Mouse (Mus musculus) megakaryocyte, embryonic 14.5 days (primary cell): ENCODE data around the gene Foxa1. TPM values are rescaled to one million over a fixed set of nuclear protein-coding genes. Genes with fewer than 3 reads are reported as not detected.

Experiments
- H3K27me3 ChIP-seq: replicated peaks from 2 replicates; pipeline ENCODE3; 2012; ENCODE audit warnings: inconsistent platforms
- H3K36me3 ChIP-seq: replicated peaks from 2 replicates; pipeline ENCODE3; 2012; ENCODE audit warnings: low read length, inconsistent platforms, mixed read lengths
- H3K4me1 ChIP-seq: 2 replicates; pipeline ENCODE4 v1.6.1; 2012; ENCODE audit warnings: inconsistent platforms
- H3K4me3 ChIP-seq: replicated peaks from 2 replicates; pipeline ENCODE3; 2012; ENCODE audit warnings: moderate library complexity, mild to moderate bottlenecking, inconsistent platforms
- H3K9me3 ChIP-seq: 2 replicates; pipeline ENCODE4 v1.6.1; 2012; ENCODE audit warnings: inconsistent platforms
- FLI1 ChIP-seq: IDR thresholded peaks from 2 replicates; pipeline ENCODE4 v1.6.1; 2012; ENCODE audit warnings: low read length, inconsistent platforms, mixed read lengths
- GATA1 ChIP-seq: IDR thresholded peaks from 3 replicates; pipeline ENCODE4 v1.6.1; 2012; ENCODE audit warnings: mixed read lengths, low read length, inconsistent platforms, borderline replicate concordance
- polyA plus RNA-seq: library from polyadenylated mRNA; stranded (reverse); fragments of >175 nt; gene quantifications from 2 replicates; pipeline ENCODE4 v1.2.3, GENCODE M21; 2012; ENCODE audit warnings: low replicate concordance; ENCODE audit not compliant: insufficient read depth

Foxa1 gene
- polyA plus RNA-seq, 1 experiment = not detected

DNA sequence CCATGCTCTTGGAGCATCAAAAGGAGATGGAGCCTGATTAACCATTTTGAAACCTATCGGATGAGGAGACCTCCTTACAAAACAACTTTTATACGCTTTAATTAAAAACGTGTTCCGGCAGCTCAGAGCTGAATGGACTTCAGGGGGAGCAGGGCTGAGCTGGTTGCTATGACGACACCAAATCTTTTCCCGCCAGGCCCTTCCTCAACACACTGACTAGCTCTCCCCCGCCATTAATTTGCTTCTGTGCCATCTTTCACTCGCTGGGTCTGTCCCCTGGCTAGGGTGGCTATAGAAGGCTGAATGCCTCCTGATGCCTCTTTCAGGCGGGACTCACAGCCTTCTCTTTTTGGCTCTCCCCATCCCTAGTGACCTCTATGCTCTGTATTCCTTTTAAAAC, 16.2 kb downstream of the Foxa1 start:
- TF ChIP-seq FLI1 (no peak), GATA1 (no peak)
- peaks cover 44% of the 10 kb centered on the region for H3K27me3 ChIP-seq
- H3K9me3 ChIP-seq = no peaks in the 10 kb centered on the region
- no peaks in the 10 kb centered on the region for H3K36me3 ChIP-seq
- no peaks in the 10 kb centered on the region for H3K4me1 ChIP-seq
- no peak overlapping the region for H3K4me3 ChIP-seq

- peaks cover 24% of the 10 kb centered on the region for H3K27me3 ChIP-seq
- H3K4me3 ChIP-seq = no peak overlapping the region
- no peaks in the 10 kb centered on the region for H3K4me1 ChIP-seq
- no peaks in the 10 kb centered on the region for H3K36me3 ChIP-seq
- H3K9me3 ChIP-seq = no peaks in the 10 kb centered on the region
- no peak for TF ChIP-seq GATA1
Observed at GRCm38 (mm10) chr12:57528335-57528734, 18.4 kb downstream of the Foxa1 start.

DNA sequence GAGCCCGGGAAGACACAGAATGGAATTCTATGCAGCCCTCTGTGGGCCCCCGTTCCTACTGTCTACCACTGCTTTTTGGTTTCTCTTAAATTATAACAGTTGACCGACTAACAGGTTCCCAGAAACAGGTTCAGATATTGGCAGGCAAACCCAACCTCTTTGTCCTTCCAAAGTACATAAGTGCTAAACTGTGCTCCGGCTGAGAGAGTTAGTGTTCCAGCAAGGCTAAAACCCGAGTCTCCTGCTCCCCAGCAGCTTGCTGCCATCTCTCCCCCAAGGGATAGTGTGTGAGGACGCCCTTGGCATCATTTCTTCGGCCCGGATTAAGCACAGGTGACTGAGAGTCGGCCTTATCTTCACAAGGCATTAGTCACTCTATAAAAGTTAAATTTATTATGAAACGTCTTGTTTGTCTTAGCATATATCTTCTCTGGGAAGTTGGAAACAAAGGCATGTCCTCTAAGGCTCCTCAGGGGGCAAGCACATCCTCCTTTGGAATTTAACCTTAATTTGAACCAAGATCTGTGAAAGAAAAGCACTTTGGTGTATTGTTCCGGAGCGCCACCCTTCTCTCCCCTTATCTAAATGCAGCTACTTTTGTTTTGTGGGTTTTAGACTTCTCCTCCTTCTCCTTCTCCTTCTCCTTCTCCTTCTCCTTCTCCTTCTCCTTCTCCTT, 30.9 kb downstream of the Foxa1 start:
- TF ChIP-seq FLI1 = no peak
- TF ChIP-seq GATA1 = no peak
- no peaks in the 10 kb centered on the region for H3K36me3 ChIP-seq
- H3K9me3 ChIP-seq = no peaks in the 10 kb centered on the region
- no peaks in the 10 kb centered on the region for H3K27me3 ChIP-seq
- no peak overlapping the region for H3K4me3 ChIP-seq
- H3K4me1 ChIP-seq = no peaks in the 10 kb centered on the region

DNA sequence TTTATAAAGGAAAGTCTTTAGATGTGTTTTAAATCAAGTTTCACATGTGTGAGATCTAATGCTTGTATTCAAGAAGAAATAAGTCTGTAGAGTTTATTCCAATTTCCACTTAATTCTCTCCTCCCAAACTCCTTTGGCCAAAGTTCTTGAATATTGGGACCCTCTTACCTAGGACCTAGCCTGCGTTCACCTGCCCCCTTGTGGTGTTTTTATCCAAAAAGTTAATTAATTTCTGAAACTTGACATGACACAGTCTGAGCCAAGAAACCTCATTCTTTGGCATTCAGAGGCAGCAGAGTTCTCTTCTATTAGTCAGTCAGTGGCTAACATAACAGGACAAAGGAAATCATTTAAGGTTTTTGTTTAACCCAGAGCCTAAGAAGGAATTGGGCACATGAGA, 32.2 kb downstream of the Foxa1 start:
- Histone ChIP-seq H3K36me3 (no peaks in the 10 kb centered on the region), H3K4me1 (no peaks in the 10 kb centered on the region), H3K27me3 (no peaks in the 10 kb centered on the region), H3K4me3 (no peak overlapping the region), H3K9me3 (no peaks in the 10 kb centered on the region)
- TF ChIP-seq FLI1 = no peak
- no peak for TF ChIP-seq GATA1

DNA sequence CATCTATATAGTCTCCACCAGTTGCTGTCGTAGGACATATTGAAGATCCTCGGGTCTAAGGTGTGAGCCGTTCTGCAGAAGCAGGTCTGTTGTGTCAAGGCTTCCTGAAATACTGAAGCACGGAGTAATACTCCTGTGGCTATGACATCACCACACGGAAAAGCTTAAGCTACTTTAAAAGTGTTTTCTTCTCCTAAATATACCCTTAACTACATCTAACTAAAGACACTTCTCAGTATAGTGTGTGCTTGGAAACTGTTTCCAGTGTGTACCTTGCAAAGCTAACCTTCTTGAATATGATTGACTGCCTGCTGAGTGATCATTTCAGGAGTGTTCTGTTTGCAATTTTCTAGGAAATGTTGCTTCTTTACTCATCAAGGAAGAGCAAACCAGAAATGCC, 35.2 kb downstream of the Foxa1 start:
- no peak overlapping the region for H3K4me3 ChIP-seq
- H3K4me1 ChIP-seq = no peaks in the 10 kb centered on the region
- TF ChIP-seq FLI1 (no peak), GATA1 (no peak)
- no peaks in the 10 kb centered on the region for H3K27me3 ChIP-seq
- no peaks in the 10 kb centered on the region for H3K9me3 ChIP-seq
- H3K36me3 ChIP-seq = no peaks in the 10 kb centered on the region

- Histone ChIP-seq H3K9me3 (no peaks in the 10 kb centered on the region), H3K36me3 (no peaks in the 10 kb centered on the region), H3K4me3 (no peak overlapping the region), H3K4me1 (no peaks in the 10 kb centered on the region), H3K27me3 (no peaks in the 10 kb centered on the region)
- no peak for TF ChIP-seq FLI1
- TF ChIP-seq GATA1 = no peak
Observed at GRCm38 (mm10) chr12:57511127-57511526, 35.6 kb downstream of the Foxa1 start.

- H3K9me3 ChIP-seq = no peaks in the 10 kb centered on the region
- H3K36me3 ChIP-seq = no peaks in the 10 kb centered on the region
- no peaks in the 10 kb centered on the region for H3K4me1 ChIP-seq
- TF ChIP-seq FLI1 = no peak
- no peak for TF ChIP-seq GATA1
- H3K4me3 ChIP-seq = no peak overlapping the region
- no peaks in the 10 kb centered on the region for H3K27me3 ChIP-seq
Observed at GRCm38 (mm10) chr12:57509726-57510125, 37.0 kb downstream of the Foxa1 start.

DNA sequence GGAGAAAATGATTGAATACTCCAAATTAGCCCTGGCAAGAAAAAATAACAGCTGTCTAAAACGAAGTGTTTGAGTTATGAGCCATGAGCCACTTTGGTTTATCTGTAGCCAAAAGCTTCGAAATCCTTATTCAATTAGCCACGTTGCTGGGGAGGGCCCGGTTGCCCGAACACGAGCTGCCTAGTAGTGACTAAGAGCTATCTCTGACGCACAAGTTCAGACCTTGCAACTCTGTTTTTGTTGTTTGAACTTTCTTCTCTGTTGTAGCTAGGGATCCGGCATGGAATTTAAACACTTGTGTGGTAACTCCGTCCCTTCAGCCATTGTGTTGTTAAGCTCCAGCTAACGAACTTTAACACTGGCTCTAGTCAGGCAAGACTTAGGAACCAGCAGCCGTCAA, 37.8 kb downstream of the Foxa1 start:
- no peak for TF ChIP-seq FLI1
- TF ChIP-seq GATA1 = no peak
- no peaks in the 10 kb centered on the region for H3K27me3 ChIP-seq
- H3K4me1 ChIP-seq = no peaks in the 10 kb centered on the region
- H3K9me3 ChIP-seq = peaks cover 3% of the 10 kb centered on the region; the same call in 1 of the 2 replicates
- H3K4me3 ChIP-seq = no peak overlapping the region
- no peaks in the 10 kb centered on the region for H3K36me3 ChIP-seq

GRCm38 (mm10) chr12:57505329-57505728, 41.4 kb downstream of the Foxa1 start:
- no peaks in the 10 kb centered on the region for H3K36me3 ChIP-seq
- H3K4me1 ChIP-seq = no peaks in the 10 kb centered on the region
- peaks cover 3% of the 10 kb centered on the region; the same call in 1 of the 2 replicates for H3K9me3 ChIP-seq
- no peak for TF ChIP-seq GATA1
- TF ChIP-seq FLI1 = no peak
- no peak overlapping the region for H3K4me3 ChIP-seq
- no peaks in the 10 kb centered on the region for H3K27me3 ChIP-seq

GRCm38 (mm10) chr12:57500246-57500645, 46.5 kb downstream of the Foxa1 start:
- H3K4me1 ChIP-seq = no peaks in the 10 kb centered on the region
- H3K27me3 ChIP-seq = no peaks in the 10 kb centered on the region
- no peak overlapping the region for H3K4me3 ChIP-seq
- peaks cover 3% of the 10 kb centered on the region; the same call in 1 of the 2 replicates for H3K9me3 ChIP-seq
- H3K36me3 ChIP-seq = no peaks in the 10 kb centered on the region
- TF ChIP-seq FLI1 = no peak
- TF ChIP-seq GATA1 = no peak
